Mouse (Mus musculus) CD8-positive naive resting alpha-beta T cell, adult 2 months (primary cell): ENCODE data around the gene Pik3r6.

Experiments used
- DNase-seq, 2 experiments: peaks; one replicate each; pipeline ENCODE4 v3.0.0; 2022; ENCODE audit warnings: low read depth in 2 of 2, low spot score in 2 of 2

The Pik3r6 gene

DNA sequence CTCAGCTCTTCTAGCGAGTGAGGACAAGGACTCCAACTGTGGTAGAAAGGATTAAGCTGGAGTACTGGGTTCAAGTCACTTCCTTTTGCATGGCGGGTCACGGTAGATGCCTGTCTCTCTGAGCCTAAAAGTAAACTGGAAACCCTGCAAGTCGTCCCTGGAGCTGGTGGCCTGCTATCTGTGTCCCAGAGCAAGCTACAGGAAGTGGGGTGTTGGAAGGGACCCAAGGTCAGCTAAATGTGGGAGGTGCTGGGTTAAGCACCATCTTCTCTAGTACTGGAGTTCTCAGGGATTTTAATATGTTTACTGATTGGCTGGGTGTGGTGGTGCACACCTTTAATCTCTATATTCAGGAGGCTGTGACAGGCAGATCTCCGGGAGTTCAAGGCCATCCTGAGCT is 30.0 kb downstream of the Pik3r6 start:
- DNase-seq = no peak

- DNase-seq = no peak
These were observed 31.2 kb downstream of the Pik3r6 start for GRCm38 (mm10) chr11:68533971-68534475.

GRCm38 (mm10) chr11:68536026-68536425 is 33.2 kb downstream of the Pik3r6 start:
- DNase-seq = no peak

DNA sequence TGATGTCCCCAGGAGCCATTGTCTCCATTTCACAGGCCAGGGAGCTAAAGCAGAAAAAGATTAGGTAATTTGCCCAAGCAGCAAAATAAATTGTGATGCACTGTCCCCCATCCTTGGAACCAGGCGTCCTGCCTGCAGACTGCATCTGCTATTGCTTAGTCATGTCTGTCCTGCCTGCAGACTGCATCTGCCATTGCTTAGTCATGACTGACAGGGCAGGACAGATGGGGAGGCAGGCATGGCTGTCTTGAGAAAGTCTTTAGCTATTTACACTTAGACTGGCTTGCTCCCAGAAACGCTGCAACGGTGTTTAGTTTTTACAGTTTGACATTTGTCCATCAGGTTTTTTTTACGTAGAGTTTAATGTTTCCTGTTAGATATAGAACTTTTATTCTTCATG is 33.6 kb downstream of the Pik3r6 start:
- no peak for DNase-seq

DNA sequence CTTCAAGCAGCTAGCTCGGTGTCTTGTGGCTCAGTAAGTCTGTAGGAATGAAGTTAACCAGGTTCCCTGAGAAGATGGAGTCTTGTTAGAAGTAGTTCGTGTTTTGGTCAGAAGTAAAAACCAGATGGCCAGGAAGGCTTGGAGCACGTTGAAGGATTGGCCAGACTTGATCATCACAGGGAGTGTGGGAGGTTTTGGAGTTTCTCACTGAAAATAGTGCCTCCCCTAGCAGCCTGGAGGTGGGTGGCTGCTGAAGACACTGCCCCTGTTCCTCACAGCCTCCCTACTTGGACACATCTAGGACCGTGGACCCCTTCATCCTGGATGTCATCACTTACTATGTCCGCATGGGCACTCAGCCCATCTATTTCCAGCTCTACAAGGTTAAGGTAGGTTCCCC is 36.8 kb downstream of the Pik3r6 start:
- DNase-seq = no peak

DNA sequence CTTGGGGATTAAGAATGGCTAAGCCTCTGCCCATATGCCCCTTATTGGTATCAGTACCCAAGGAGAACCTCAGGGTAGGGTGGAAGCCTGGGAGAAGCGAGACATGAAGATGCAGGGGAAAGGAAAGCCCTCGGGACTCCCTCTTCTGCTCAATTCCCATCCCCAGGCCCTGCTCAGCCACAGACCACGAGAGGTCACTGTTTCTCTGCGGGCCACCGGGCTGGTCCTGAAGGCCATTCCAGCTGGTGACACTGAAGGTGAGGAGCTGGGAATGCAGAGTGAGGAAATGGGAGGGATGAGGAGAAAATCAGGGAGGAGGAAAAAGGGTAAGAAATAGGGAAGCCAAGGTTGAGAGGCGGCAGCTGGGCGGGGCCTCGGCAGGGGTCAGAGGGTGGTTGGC is 41.7 kb downstream of the Pik3r6 start:
- no peak for DNase-seq

GRCm38 (mm10) chr11:68545172-68545571 is 42.4 kb downstream of the Pik3r6 start:
- no peak for DNase-seq

DNA sequence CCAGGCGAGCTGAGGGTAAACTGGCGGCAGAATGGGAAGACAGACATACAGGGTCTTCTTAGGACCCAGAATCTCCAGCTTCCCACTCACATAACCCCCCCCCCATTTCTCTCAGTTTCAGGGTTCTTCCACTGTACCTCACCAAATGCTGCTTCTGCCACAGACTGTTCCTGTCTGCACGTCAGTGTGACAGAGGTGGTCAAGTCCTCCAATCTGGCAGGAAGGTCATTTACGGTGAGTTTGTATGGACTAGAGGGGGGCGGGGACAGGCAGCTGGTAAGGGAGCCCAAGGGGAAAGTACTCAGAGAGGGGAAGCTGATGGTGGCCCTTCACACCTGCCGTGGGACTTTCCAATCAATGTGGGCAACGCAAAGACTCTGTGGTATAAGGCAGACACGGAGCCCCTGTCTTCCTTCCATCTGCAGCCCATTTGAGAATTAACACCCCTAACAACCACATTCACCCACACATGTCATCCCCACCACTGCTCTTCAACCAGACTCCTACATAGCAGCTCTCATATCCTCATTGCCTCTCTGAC is 42.9 kb downstream of the Pik3r6 start:
- no peak for DNase-seq

GRCm38 (mm10) chr11:68547484-68547883 is 44.7 kb downstream of the Pik3r6 start:
- DNase-seq = no peak

DNA sequence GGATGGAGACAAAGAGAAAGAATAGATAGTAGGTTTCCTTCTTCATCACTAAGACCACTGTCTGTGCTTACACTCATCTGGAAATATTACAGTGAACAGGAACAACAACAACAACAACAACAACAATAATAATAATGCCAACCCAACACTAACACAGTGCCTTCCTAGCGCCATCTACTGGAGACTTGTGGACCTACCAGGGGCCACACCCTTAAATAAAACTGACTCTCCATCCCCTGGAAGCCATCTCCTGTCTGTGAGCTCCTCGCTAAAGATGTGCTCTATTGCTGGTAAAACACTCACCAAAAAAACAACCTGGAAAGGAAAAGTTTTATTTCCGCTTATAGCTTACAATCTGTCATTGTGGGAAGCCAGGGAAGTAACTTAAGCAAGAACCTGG is 46.8 kb downstream of the Pik3r6 start:
- DNase-seq = peak in 1 of 2 experiments; percentile 26

DNA sequence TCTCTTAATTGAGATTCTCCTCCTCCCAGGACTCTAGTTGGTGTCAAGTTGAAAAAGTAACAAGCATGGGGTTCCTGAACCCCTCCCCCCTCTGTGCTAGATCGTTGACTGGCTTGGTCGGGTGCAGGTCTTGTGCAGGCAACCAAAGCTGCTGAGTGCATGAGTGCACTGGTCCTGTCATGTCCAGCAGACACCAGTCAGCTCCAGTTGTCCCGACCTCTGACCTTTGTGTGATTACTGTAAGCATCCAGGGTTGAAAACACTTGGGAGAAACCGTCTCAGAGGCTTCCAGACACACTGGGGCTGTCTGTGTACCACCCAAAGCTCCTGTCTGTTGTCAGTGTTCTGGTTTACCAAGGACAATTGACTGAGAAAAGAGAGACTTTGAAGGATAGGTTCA is 47.5 kb downstream of the Pik3r6 start:
- DNase-seq = no peak

GRCm38 (mm10) chr11:68553981-68554471 is 51.2 kb downstream of the Pik3r6 start:
- DNase-seq = peak; percentile 28 to 49

DNA sequence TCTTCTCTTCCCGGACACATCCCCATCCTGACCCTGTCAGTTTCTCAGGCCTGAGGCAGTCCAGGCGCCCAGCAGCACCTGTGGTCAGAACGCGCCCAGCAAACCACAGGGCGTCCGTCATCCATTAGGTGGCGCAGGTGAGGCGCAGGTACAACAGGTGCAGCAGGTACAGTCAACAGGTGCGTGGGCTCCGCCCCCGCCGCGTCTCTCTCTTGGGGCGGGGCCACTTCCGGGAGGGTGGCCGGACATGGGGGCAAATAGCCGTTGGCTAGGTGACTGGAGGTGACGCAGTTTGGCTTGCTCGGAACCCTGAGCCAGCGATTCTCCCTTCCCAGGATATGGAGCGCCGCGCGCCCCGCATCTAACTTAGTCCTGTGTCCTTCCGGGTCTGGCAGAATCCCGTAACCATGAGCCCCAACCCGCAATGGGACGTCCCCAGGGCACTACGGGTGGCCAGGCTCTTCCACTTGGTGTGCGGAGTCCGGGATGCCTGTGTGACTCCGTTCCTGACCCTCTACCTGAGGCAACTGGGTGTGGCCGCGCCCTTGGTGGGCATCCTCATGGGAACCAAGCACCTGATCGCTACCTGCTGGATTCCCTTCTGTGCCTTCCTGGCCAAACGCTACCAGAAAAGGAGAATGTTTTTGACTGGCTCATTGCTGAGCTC is 53.2 kb downstream of the Pik3r6 start, which contains the start of gene Mfsd6l:
Gene Mfsd6l (plus strand): TSS at position 269 of the 667 bp plus-strand sequence.
- DNase-seq = no peak

DNA sequence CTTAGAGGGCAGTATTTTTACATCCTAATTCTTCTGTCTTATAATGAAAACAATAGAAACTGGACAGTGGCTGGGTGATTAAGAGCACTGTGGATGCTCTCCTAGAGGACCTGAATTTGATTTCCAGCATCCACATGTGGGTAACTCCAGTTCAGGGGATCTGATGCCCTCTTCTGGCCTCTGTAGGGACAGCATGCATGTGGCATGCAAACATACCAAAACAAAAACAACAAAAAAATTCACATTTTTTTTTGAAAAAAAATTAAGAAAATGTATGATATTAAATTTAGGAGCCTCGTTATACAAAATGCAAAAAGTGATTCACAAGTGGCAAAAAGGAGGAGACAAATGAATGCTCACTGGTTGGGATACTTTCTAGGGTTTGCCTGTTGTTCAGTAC is 56.7 kb downstream of the Pik3r6 start:
- no peak for DNase-seq

- DNase-seq = no peak
These were observed 59.4 kb downstream of the Pik3r6 start for GRCm38 (mm10) chr11:68561957-68562950.

GRCm38 (mm10) chr11:68564356-68565031 is 61.7 kb downstream of the Pik3r6 start:
- DNase-seq = no peak

DNA sequence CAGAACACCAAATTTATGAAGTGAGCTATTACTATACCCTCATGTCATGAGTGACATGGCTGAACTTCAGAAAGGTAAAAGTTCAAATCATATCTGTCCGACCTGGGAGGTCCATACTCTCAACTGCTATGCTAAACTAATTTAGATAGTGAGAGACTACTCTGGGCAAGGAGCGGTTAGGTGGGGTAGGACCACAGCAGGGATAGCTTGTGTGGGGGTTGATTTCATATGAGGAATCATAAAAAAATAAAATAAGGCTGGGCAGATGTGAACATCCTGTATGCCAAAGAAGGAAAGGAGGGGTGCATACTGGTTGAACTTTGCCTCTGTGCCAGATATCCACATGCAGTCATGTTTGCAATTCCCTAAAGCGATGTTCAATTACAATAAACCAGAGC is 62.2 kb downstream of the Pik3r6 start:
- no peak for DNase-seq

DNA sequence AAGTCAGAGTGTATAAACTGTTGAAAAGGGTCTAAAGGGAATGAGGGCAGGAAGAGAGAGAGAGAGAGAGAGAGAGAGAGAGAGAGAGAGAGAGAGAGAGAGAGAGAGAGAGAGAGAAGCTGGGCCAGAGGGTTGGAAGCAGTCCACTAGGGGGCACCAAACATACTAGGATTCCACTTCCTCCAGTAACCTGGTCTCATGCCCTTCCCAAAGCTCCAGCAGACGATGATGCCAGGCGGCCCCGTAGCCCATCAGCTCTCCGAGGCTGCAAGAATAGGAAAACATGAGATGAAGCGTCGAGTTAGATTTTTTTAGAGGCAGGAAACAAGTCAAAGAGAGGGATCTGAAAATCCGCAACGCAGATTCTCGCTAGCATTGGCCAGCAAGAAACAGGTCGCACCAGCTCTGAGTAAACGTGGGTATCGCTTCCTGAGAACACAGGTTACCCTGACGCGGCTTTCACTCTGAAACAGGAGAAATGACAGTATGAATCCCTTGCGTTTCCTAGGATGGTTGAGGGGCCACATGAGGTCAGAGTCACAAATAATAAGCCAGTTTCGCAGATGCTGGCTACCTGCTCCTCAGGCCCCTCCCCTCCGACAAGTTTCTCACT is 63.7 kb downstream of the Pik3r6 start:
- DNase-seq = peak in 1 of 2 experiments; percentile 29

GRCm38 (mm10) chr11:68570861-68571260 is 68.0 kb downstream of the Pik3r6 start:
- no peak for DNase-seq

GRCm38 (mm10) chr11:68577076-68577475 is 74.3 kb downstream of the Pik3r6 start:
- no peak for DNase-seq
